Mouse (Mus musculus): ENCODE measurements around the gene Tufm. TPM values are rescaled to one million over a fixed set of nuclear protein-coding genes. Genes with fewer than 3 reads are reported as not detected.

Gene Tufm
- polyA plus RNA-seq, 1 experiment = not detected

- H3K27ac ChIP-seq (ENCODE audit: insufficient read depth, low read depth, low read length) = peak overlapping the region; percentile 3; the same call in 1 of the 2 replicates
- WGBS = 15% methylated on average over 2 of the region's 2 CpGs
- TF ChIP-seq CTCF (IDR thresholded peaks at IDR 0.05; ENCODE audit: insufficient read depth, low read depth, low read length) (no peak), POLR2A (IDR thresholded peaks at IDR 0.05; ENCODE audit: insufficient read depth, low read depth, low read length) (no peak)
- H3K4me3 ChIP-seq (ENCODE audit: insufficient read depth, low read depth, low read length) = no peak overlapping the region
- H3K4me1 ChIP-seq (ENCODE audit: control insufficient read depth, insufficient read depth, low read length) = peaks cover 5% of the 10 kb centered on the region
These were observed 32.4 kb downstream of the Tufm start for GRCm38 (mm10) chr7:126519513-126519912.

- Histone ChIP-seq H3K4me1 (ENCODE audit: control insufficient read depth, insufficient read depth, low read length) (peaks cover 8% of the 10 kb centered on the region), H3K27ac (ENCODE audit: insufficient read depth, low read depth, low read length) (no peak overlapping the region), H3K4me3 (ENCODE audit: insufficient read depth, low read depth, low read length) (no peak overlapping the region)
- TF ChIP-seq CTCF (IDR thresholded peaks at IDR 0.05; ENCODE audit: insufficient read depth, low read depth, low read length) (no peak), POLR2A (IDR thresholded peaks at IDR 0.05; ENCODE audit: insufficient read depth, low read depth, low read length) (no peak)
- 81% methylated on average over 3 of the region's 3 CpGs for WGBS
These were observed 36.2 kb downstream of the Tufm start for GRCm38 (mm10) chr7:126523316-126523715.

DNA sequence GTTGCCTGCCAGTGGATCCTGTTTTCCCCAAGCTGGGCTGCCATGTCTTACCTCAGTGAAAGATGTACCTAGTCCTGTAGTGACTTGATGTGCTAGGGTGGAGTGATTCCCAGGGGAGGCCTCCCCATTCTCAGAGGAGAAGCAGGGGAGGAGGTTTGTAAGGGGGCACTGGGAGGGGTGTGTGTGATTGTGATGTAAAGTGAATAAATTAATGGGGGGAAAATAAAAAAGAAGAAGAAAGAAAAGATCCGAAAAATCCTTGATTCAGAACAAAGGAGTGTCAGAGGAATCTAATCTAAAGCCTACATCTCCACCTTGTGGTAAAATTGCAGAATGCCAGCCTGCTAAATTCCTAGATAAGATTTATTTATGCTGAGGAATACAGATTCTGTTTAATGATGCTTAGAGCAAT is 41.0 kb downstream of the Tufm start:
- TF ChIP-seq POLR2A (IDR thresholded peaks at IDR 0.05; ENCODE audit: insufficient read depth, low read depth, low read length) = no peak
- TF ChIP-seq CTCF (IDR thresholded peaks at IDR 0.05; ENCODE audit: insufficient read depth, low read depth, low read length) = no peak
- Histone ChIP-seq H3K4me3 (ENCODE audit: insufficient read depth, low read depth, low read length) (no peak overlapping the region), H3K4me1 (ENCODE audit: control insufficient read depth, insufficient read depth, low read length) (peaks cover 3% of the 10 kb centered on the region; the same call in 1 of the 2 replicates), H3K27ac (ENCODE audit: insufficient read depth, low read depth, low read length) (no peak overlapping the region; the same call in 1 of the 2 replicates)
- 0% methylated on average over 1 of the region's 1 CpGs for WGBS

DNA sequence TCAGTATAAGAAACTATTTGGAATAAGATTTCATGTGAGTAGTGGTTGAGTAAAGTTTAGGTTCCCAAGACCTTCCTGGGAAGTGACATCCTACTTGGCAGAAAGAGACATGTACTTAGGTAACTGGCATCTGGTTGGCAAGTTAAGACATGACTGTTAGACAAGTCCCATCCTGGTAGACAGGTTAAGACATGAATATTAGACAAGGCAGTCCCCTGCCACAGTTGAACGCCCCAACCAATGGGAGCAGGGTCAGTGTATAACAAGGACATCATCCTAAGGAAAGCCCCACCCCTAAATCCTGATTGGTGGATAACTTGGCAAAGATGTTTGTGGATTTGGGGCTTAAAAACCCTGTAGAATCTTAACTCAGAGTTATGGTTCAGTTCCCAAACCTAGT is 46.3 kb downstream of the Tufm start:
- WGBS = 73% methylated on average over 1 of the region's 1 CpGs
- TF ChIP-seq CTCF (IDR thresholded peaks at IDR 0.05; ENCODE audit: insufficient read depth, low read depth, low read length) = no peak
- TF ChIP-seq POLR2A (IDR thresholded peaks at IDR 0.05; ENCODE audit: insufficient read depth, low read depth, low read length) = no peak

DNA sequence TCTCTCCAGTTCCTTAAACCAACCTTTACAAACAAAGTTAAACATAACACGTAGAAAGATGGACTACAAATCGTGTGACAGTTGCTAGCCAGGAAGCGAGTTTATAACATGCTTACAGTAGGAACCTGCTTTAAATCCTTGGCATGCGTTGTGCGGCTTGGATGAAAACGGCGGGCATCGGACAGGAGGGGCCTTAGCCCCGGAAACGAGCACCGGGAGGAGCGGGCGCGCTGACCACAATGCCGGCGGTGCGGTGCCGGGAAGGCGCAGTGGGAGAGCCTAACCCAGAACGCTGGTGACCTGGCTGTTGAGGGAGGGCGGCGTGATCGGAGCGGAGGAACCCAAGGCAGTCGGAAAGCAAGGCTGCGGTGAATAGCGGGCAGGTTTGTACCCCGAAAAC is 48.6 kb downstream of the Tufm start:
- TF ChIP-seq CTCF (IDR thresholded peaks at IDR 0.05; ENCODE audit: insufficient read depth, low read depth, low read length) (no peak), POLR2A (IDR thresholded peaks at IDR 0.05; ENCODE audit: insufficient read depth, low read depth, low read length) (no peak)
- WGBS = 2% methylated on average over 28 of the region's 28 CpGs
- Histone ChIP-seq H3K4me3 (ENCODE audit: insufficient read depth, low read depth, low read length) (peak overlapping the region; percentile 55), H3K27ac (ENCODE audit: insufficient read depth, low read depth, low read length) (no peak overlapping the region), H3K4me1 (ENCODE audit: control insufficient read depth, insufficient read depth, low read length) (peaks cover 6% of the 10 kb centered on the region)

More for the DNA sequence above, 46.3 kb downstream of the Tufm start:
- peaks cover 6% of the 10 kb centered on the region for H3K4me1 ChIP-seq (ENCODE audit: control insufficient read depth, insufficient read depth, low read length)
- no peak overlapping the region for H3K27ac ChIP-seq (ENCODE audit: insufficient read depth, low read depth, low read length)
- no peak overlapping the region for H3K4me3 ChIP-seq (ENCODE audit: insufficient read depth, low read depth, low read length)

- WGBS = 50% methylated on average over 9 of the region's 9 CpGs
- H3K4me1 ChIP-seq (ENCODE audit: control insufficient read depth, insufficient read depth, low read length) = peaks cover 6% of the 10 kb centered on the region
- no peak overlapping the region for H3K27ac ChIP-seq (ENCODE audit: insufficient read depth, low read depth, low read length)
- no peak overlapping the region for H3K4me3 ChIP-seq (ENCODE audit: insufficient read depth, low read depth, low read length)
- no peak for TF ChIP-seq CTCF (IDR thresholded peaks at IDR 0.05; ENCODE audit: insufficient read depth, low read depth, low read length)
- TF ChIP-seq POLR2A (IDR thresholded peaks at IDR 0.05; ENCODE audit: insufficient read depth, low read depth, low read length) = no peak
These were observed 49.3 kb downstream of the Tufm start for GRCm38 (mm10) chr7:126536466-126536865.

DNA sequence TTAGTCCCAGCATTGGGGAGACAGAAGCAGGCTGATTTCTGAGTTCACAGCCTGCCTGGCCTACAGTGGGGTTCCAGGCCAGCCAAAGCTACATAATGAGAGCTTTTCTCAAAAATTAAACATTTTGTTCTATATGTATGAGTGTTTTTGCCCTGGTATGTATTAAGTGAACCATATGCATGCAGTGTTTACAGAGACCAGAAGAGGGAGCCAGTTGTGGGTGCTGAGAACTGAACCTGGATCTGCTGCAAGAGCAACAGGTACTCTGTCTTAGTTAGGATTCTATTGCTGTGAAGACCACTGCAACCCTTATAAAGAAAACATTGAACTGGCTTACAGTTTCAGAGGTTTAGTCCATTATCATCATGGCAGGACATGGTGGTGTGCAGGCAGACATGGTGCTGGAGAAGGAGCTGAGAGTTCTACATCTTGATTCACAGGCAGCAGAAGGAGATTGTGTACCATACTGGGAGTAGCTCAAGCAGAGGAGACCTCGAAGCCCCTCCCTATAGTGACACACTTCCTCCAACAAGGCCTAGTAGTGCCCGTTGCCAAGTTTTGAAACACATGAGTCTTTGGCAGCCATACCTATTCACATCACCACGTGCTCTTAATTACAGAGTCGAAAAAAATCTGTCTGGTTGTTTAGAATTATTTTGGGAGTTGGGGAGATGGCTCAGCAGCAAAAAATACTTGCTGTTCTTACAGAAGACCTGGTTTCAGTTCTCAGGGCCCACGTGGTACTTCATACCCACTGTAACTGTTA is 50.8 kb downstream of the Tufm start:
- TF ChIP-seq CTCF (IDR thresholded peaks at IDR 0.05; ENCODE audit: insufficient read depth, low read depth, low read length) = no peak
- no peak for TF ChIP-seq POLR2A (IDR thresholded peaks at IDR 0.05; ENCODE audit: insufficient read depth, low read depth, low read length)
- H3K4me1 ChIP-seq (ENCODE audit: control insufficient read depth, insufficient read depth, low read length) = peaks cover 6% of the 10 kb centered on the region
- 28% methylated on average over 5 of the region's 5 CpGs for WGBS
- no peak overlapping the region for H3K4me3 ChIP-seq (ENCODE audit: insufficient read depth, low read depth, low read length)
- no peak overlapping the region for H3K27ac ChIP-seq (ENCODE audit: insufficient read depth, low read depth, low read length)

Other genes starting within 250 kb of the Tufm start
- gene Sbk1, start 214.7 kb upstream of the Tufm start, polyA plus RNA-seq (2012; ENCODE audit: insufficient read depth, insufficient read length, low replicate concordance, missing spikeins) = not detected in 2 replicates
- 430 and 536 TPM in 2 replicates for gene Lat, start 117.8 kb upstream of the Tufm start, polyA plus RNA-seq (2012; ENCODE audit: insufficient read depth, insufficient read length, low replicate concordance, missing spikeins)
- gene Spns1, start 109.9 kb upstream of the Tufm start, polyA plus RNA-seq (2012; ENCODE audit: insufficient read depth, insufficient read length, low replicate concordance, missing spikeins) = not detected in 2 replicates
- not detected in 2 replicates for gene Nfatc2ip, start 90.6 kb upstream of the Tufm start, polyA plus RNA-seq (2012; ENCODE audit: insufficient read depth, insufficient read length, low replicate concordance, missing spikeins)
- not detected in 2 replicates for gene Cd19, start 72.5 kb upstream of the Tufm start, polyA plus RNA-seq (2012; ENCODE audit: insufficient read depth, insufficient read length, low replicate concordance, missing spikeins)
- not detected in 2 replicates for gene Rabep2, start 58.6 kb upstream of the Tufm start, polyA plus RNA-seq (2012; ENCODE audit: insufficient read depth, insufficient read length, low replicate concordance, missing spikeins)
- not detected in 2 replicates for gene Atp2a1, start 24.3 kb upstream of the Tufm start, polyA plus RNA-seq (2012; ENCODE audit: insufficient read depth, insufficient read length, low replicate concordance, missing spikeins)
- gene Sh2b1, start 11.9 kb upstream of the Tufm start, polyA plus RNA-seq (2012; ENCODE audit: insufficient read depth, insufficient read length, low replicate concordance, missing spikeins) = not detected in 2 replicates
- gene Atxn2l, start 16.1 kb downstream of the Tufm start, polyA plus RNA-seq (2012; ENCODE audit: insufficient read depth, insufficient read length, low replicate concordance, missing spikeins) = 471 TPM in 1 of 2 replicates, not detected in the other
- 330 TPM in 1 of 2 replicates, not detected in the other for gene Eif3c, start 79.0 kb downstream of the Tufm start, polyA plus RNA-seq (2012; ENCODE audit: insufficient read depth, insufficient read length, low replicate concordance, missing spikeins)
- gene Apobr, start 97.6 kb downstream of the Tufm start, polyA plus RNA-seq (2012; ENCODE audit: insufficient read depth, insufficient read length, low replicate concordance, missing spikeins) = not detected in 2 replicates
- not detected in 2 replicates for gene Cln3, start 98.5 kb downstream of the Tufm start, polyA plus RNA-seq (2012; ENCODE audit: insufficient read depth, insufficient read length, low replicate concordance, missing spikeins)
- not detected in 2 replicates for gene Il27, start 107.6 kb downstream of the Tufm start, polyA plus RNA-seq (2012; ENCODE audit: insufficient read depth, insufficient read length, low replicate concordance, missing spikeins)
- gene Nupr1, start 143.5 kb downstream of the Tufm start, polyA plus RNA-seq (2012; ENCODE audit: insufficient read depth, insufficient read length, low replicate concordance, missing spikeins) = not detected in 2 replicates
- not detected in 2 replicates for gene Sgf29, start 161.9 kb downstream of the Tufm start, polyA plus RNA-seq (2012; ENCODE audit: insufficient read depth, insufficient read length, low replicate concordance, missing spikeins)
- not detected in 2 replicates for gene Sult1a1, start 189.1 kb downstream of the Tufm start, polyA plus RNA-seq (2012; ENCODE audit: insufficient read depth, insufficient read length, low replicate concordance, missing spikeins)
- gene Bola2, start 208.0 kb downstream of the Tufm start, polyA plus RNA-seq (2012; ENCODE audit: insufficient read depth, insufficient read length, low replicate concordance, missing spikeins) = not detected in 2 replicates
- not detected in 2 replicates for gene Slx1b, start 208.4 kb downstream of the Tufm start, polyA plus RNA-seq (2012; ENCODE audit: insufficient read depth, insufficient read length, low replicate concordance, missing spikeins)
- 309 and 598 TPM in 2 replicates for gene Coro1a, start 220.4 kb downstream of the Tufm start, polyA plus RNA-seq (2012; ENCODE audit: insufficient read depth, insufficient read length, low replicate concordance, missing spikeins)